Mouse (Mus musculus) frontal cortex, postnatal 10 days (tissue): ENCODE results near the gene Sumo2.
"Not testable (repeated sequence)": the region's sequence is repeated elsewhere in the genome, so short reads cannot be mapped to it uniquely, and the experiment has no call there.

Experiments
- DNase-seq, 2 experiments: peaks; one replicate each; pipeline ENCODE4 v3.0.0; 2022; ENCODE audit warnings: low spot score in 2 of 2, mixed read lengths in 1 of 2

Gene Sumo2

GRCm38 (mm10) chr11:115536038-115536681 lies at the start of gene Sumo2:
Sumo2 (minus strand) TSS chr11:115536276.
- peak; percentile 97 for DNase-seq

- no peak for DNase-seq
These were observed 49.6 kb upstream of the Sumo2 start for GRCm38 (mm10) chr11:115585573-115586100.

DNA sequence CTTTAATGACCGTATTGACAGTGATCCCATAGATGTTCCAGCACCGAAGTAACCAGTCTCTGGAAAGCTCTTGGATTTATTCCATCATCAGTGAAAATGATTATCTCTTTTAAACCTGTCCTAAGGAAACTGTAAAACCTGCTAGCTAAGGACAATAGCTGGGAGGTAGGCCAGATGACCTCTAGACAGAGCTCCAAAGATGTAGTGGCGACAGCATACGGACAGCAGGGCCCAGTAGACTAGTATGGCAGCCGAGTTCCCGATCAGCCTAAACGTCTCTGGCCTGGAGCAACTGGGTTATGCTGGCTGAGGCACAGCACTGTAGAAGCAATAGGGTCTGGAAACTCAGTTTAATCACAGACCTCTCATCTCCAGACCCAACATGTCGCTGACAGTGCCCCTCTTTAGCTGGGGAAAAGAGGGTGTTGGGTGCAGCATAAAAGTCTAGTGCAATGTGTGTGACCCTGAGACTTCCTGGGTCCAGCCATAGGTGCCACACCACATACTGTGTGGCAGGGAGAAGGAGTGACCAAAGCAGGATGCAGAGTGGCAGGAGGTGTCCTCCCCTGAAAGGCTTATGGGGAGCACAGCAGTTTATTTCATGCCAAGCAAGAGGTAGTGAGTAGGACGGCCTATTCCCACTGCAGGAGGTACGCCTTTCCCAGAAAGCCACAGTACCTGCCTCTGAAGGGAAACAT lies 48.4 kb upstream of the Sumo2 start:
- DNase-seq = no peak

DNA sequence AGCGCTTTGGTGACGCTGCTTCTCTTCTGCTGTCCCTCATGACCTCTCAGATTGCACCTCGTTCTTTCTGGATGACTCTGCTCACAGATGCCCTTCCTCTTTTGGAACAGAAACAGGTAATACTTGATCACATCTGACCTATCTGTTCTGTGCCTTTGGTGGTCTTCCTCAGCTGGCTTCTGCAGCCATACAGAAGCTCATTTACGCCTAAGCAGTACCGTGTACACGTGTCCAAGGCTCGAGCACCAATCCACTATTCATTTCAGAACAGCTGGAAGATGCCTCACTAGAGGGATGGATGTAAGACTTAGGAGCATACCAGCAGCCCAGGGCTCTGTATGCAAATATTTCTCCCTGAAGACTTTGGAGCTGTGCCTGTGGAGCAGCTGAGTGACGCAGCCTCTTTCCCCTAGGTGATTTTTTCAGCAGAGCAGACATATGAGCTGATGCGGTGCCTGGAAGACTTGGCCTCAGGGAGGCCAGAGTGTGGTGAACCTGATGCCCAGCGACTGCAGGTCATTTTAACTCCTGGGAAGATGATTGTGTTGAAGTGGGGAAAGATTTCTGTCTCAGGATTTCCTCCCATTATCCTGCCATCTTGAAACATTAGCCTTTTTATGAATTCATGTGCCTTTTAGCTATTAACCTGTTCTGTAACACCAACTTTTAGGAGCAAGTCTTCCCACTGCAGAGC lies 47.0 kb upstream of the Sumo2 start:
- no peak for DNase-seq

DNA sequence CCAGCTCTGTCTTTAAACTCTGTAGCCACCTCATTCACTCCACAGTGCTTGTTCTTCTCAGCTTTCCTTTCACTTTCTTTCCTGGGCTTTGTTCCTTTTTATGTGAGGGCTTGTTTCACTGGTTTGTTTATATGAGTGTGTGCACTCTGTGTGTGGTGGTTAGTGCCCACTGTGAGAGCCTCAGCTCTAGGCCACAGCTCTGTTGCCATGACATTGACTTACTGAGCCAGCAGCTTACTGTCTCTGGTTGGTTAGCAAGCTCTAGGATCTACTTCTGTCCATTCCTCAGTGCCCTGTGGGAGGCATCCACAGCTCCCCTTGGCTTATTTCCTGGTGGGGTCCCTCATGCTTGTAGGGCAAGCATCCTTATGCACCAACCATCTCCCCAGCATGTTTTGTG lies 43.0 kb upstream of the Sumo2 start:
- no peak for DNase-seq

DNA sequence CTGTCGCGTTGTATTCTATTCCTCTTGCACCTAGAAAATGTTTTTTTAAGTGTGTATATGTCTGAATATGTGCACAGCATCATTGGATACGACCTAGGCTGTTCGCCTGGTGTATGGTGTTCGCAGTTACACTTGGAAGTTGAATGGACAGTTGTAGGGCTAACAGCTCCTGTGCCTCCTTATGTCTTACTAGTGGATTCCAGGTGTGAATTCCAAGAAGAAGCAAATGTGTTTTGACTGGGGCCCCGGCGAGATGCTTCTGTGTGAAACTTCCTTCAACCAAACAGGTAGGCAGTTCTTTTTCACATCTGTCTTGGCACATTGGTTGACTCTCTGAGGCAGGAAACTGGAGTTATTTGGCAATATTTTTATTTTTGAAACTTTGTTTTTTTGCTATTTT lies 28.9 kb upstream of the Sumo2 start:
- DNase-seq = no peak

GRCm38 (mm10) chr11:115564064-115564809 lies 28.2 kb upstream of the Sumo2 start, which contains the start of gene Nup85:
Nup85 (plus strand) TSS chr11:115564434.
- DNase-seq = peak; percentile 92 to 94

DNA sequence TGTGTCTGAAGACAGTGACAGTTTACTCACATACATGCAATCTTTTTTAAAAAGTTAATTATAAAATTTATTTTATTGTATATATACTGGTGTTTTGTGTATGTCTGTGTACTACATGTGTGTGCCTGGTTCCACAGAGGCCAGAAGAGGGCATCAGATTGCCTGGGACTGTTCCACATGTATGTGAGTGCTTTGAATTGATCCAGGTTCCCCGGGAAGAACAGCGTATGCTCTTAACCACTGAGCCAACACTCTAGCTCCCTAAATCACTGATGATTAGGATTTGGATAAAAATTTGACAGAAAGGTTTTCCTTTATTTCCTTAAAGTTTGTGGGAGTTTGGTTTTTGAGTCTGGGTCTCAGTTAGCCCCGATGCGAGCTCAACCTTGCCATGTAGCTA lies 27.3 kb upstream of the Sumo2 start:
- DNase-seq = no peak

DNA sequence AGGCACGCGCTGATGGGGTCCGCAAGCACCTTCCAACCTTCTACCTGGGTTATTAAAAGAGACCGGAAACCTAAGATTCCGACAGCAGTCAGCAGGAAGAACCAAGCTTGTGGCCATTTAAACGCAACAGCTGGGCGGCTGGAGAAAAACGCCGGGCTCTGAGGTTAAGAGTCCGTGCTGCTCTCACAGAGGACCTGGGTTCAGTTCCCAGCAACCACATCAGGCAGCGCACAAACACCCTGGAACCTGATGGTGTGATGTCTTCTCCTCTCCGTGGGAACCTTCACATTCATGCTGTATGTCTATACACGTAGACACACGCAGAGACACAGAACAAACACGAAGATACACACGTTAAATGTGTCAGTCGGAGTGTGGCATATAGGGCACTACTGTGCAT lies 19.6 kb upstream of the Sumo2 start:
- DNase-seq = no peak

GRCm38 (mm10) chr11:115552783-115553182 lies 16.7 kb upstream of the Sumo2 start:
- no peak for DNase-seq

GRCm38 (mm10) chr11:115543571-115543970 lies 7.5 kb upstream of the Sumo2 start:
- no peak for DNase-seq

GRCm38 (mm10) chr11:115538045-115538444 lies 2.0 kb upstream of the Sumo2 start:
- no peak for DNase-seq

DNA sequence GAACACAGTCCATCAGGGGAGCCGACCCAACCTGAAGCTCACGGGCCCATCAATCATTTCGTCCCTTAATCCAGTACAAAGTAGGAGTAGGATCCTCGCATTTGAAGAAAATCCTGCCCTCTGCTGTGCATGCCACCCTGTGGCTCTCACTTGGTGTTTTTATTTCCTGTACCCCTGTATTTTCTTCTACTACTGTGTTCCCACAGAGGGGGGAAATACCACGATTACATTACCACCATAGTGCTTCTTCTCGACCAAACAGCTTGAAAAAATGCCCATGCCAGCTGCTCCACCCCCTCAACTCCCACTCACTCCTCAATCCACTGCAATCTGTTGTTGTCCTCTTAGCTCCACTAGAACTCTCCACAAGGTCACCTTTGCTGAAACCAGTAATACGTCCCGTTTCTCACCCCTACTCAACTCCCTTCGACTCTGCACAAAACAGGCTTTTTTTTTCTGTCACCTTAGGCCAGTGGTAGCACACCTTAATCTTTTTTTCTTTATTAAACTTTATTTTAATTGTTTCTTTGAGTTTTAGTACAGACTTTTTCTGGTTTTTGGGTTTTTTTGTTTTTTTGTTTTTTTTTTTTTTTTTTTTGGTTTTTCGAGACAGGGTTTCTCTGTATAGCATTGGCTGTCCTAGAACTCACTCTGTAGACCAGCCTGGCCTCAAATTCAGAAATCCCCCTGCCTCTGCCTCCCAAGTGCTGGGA lies 936 bp upstream of the Sumo2 start:
- DNase-seq = no peak

DNA sequence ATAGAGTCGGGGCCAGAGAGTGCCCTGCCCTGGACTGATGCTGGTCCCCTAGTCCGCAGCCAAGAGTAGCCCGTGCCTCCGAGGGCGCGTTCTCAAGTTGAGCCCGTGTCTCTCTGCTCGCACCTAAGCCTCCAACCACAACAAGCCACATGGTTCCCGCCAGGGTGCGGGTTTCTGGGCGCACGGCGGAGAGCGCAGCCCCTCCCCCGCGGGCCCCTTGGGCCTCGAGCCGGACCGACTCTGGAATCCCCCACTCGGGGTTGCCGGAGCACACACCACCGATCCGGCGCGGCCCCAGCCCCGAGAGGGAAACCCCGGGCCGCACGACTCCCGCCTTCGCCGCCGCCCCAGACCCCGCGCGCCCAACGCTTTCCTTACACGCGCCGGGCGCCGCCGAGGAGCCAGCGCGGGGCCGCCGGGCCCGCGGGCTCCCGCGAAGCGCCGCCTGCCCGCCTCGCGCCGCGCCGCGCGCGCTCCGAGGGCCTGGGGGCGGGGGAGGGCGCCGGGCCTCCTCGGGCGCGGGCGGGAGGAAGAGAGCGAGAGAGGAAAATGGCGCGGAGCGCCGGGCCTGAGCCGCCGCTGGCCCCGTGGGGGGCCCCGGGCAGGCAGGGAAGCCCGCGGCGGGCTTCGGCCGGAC lies 557 bp downstream of the Sumo2 start:
- DNase-seq = peak; percentile 40 to 59

DNA sequence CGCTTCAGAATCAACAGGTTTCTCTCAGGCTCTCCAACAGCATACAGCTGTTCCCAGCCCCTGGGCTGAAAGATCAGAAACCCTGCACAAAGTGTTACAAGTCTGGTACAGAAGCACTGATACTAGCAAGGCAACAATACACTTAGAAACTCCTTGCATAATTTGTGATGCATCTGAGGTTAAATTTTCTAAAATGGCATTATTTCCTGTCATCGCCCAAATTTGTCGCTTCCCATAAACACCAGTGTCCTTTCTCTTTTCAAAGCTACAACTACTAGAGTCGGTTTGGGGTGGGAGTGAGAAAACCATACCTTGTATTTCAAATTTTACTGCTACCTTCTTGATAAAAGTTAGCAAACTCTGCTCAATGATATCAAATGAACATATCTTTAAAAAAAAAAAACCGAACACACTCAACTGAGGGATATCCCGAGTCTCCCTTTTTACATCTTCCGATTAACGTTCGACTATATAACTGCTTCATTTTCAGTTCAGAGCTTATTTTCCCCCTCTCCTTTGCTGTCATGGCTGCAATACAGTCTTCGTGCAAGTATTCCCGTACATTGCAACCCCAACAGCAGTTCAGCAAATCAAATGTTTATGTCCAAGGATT lies 1.2 kb downstream of the Sumo2 start:
- no peak for DNase-seq

GRCm38 (mm10) chr11:115526446-115526845 lies 9.6 kb downstream of the Sumo2 start:
- DNase-seq = not testable (repeated sequence)

DNA sequence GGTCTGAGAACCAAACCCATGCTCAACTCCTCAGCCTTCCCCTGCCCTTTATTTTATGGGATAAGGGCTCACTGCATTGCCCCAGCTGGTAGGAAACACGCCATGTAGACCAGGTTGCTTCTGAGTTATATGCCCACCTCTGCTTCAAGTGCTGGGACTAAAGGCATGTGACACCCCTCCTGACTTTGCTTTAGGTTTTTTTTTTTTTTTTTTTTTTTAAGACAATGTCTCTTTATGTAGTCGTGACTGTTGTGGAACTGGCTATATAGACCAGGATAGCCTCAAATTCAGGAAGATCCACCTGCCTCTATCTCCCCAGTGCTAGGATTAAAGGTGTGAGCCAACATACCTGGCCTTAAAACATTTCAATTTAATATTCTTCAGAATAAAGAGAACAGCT lies 13.4 kb downstream of the Sumo2 start:
- no peak for DNase-seq

GRCm38 (mm10) chr11:115522238-115522637 lies 13.8 kb downstream of the Sumo2 start:
- DNase-seq = no peak

GRCm38 (mm10) chr11:115521080-115521479 lies 15.0 kb downstream of the Sumo2 start:
- DNase-seq = no peak

DNA sequence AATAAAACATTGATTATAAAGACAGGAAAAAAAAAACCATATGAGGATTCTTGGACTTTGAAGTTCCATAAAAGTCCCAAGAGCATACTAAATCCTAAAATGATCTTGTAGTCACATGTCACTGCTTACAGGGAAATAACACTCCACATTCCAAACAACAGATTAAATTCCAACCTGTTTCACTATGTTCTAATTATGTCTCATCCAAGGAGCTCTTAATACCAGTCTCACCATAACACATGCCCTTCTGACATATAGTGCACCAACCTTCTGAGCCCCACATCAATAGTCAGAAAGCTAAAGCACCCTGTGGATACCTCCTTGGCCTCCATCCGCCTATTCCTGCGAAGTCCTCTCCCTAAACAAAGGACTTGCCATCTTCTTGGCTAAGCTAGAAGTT lies 15.9 kb downstream of the Sumo2 start:
- no peak for DNase-seq
